Mouse (Mus musculus): ENCODE measurements at regions not wholly inside any gene's neighbourhood (a gene's known extent, or its start where the extent isn't known, plus 50 kb on each side); places are given as distances from the start of the nearest gene placed in this dataset.

DNA sequence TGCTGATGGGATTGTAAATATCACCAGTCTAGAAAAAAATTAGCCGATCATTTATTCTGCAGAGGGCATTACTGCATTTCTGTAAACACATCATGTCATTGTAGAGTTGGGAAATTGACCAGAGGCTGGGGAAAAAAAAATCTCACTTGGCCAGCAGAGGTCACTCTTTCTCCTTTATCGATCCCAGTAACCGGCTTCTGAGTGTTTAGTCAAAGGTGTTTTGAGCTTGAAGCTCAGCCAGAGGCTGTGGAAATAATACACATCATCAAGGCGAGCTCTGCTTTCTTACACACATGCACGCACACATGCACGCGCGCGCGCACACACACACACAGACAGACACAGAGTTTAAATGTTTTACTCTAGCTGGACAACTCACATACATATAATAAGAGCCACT, 106.5 kb downstream of the Slc4a3 start:
- H3K27ac ChIP-seq (ENCODE audit: low read length): no peak overlapping the region
- H3K4me1 ChIP-seq (ENCODE audit: control insufficient read depth, insufficient read depth, low read length): no peaks in the 10 kb centered on the region
- H3K9ac ChIP-seq (ENCODE audit: low read length): no peak overlapping the region
- no peak overlapping the region for H3K4me2 ChIP-seq (ENCODE audit: low read depth, low read length)
- no peaks in the 10 kb centered on the region for H3K27me3 ChIP-seq (ENCODE audit: control insufficient read depth, insufficient read depth, low read length)
- H3K4me3 ChIP-seq (ENCODE audit: low read length): no peak overlapping the region
- no peaks in the 10 kb centered on the region for H3K9me3 ChIP-seq (replicated peaks; ENCODE audit: control insufficient read depth, low read length)
- ATAC-seq (replicated peaks; ENCODE audit: extremely low read depth, insufficient read depth, low FRiP score): no peak
- WGBS: 16% methylated on average over 10 of the region's 10 CpGs
- no peaks in the 10 kb centered on the region for H3K36me3 ChIP-seq (ENCODE audit: control insufficient read depth, insufficient read depth)

DNA sequence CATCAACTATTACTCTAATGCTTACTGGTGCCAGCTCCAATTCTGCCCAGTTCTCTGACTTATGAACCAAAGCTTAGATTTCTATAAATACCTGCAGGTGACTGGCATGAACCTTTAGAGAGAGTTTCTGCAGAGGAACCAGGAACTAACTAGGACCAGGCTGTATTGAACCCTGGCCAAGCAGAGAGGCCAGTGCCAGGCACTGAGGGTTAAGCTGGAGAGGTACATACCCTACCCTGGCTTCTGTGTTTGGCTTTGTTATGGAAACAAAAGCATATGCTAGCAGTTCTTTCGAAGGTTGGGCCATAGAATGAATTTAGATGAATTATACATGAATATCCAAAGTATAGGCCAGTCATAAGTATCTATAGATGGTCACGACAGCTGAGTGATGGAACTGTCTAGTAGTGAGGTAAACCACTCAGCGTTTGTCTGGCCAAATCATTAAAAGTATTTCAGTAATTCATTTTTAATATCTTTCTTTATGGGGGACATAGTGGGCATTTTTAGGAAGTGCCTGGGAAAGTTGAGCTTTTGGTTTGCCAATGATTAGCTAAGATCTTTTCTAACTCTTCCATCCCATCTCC, 107.0 kb downstream of the Slc4a3 start:
- WGBS: 60% methylated on average over 3 of the region's 3 CpGs
- peak overlapping the region; percentile 59 for H3K4me2 ChIP-seq (ENCODE audit: low read depth, low read length)
- ATAC-seq (replicated peaks; ENCODE audit: extremely low read depth, insufficient read depth, low FRiP score): no peak
- H3K9me3 ChIP-seq (replicated peaks; ENCODE audit: control insufficient read depth, low read length): no peaks in the 10 kb centered on the region
- no peak overlapping the region for H3K27ac ChIP-seq (ENCODE audit: low read length)
- no peaks in the 10 kb centered on the region for H3K27me3 ChIP-seq (ENCODE audit: control insufficient read depth, insufficient read depth, low read length)
- no peaks in the 10 kb centered on the region for H3K36me3 ChIP-seq (ENCODE audit: control insufficient read depth, insufficient read depth)
- H3K4me1 ChIP-seq (ENCODE audit: control insufficient read depth, insufficient read depth, low read length): no peaks in the 10 kb centered on the region
- no peak overlapping the region for H3K9ac ChIP-seq (ENCODE audit: low read length)
- no peak overlapping the region for H3K4me3 ChIP-seq (ENCODE audit: low read length)

DNA sequence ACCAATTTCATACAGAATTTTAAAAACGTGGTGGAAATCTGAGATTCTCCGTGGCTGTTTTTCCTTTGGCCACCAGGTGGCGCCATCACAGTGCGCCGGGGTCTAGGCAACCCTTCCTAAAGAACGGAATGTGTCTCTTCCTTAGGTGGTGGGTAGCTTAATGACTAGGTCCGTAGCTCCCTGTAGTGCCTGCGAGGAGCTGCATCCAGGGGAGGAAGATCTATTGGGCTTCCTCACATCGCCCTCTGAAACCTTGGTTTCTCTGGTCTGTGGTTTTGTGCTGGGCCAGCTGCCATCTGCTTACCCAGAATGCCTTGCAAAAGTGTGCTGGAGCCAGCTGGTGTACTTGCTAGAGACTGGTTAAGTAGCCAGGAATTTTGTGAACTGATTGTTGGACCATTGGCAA, 107.6 kb downstream of the Slc4a3 start:
- ATAC-seq (replicated peaks; ENCODE audit: extremely low read depth, insufficient read depth, low FRiP score): no peak
- Histone ChIP-seq H3K27ac (ENCODE audit: low read length) (no peak overlapping the region), H3K27me3 (ENCODE audit: control insufficient read depth, insufficient read depth, low read length) (no peaks in the 10 kb centered on the region), H3K36me3 (ENCODE audit: control insufficient read depth, insufficient read depth) (no peaks in the 10 kb centered on the region), H3K4me3 (ENCODE audit: low read length) (peak overlapping the region; percentile 29), H3K9ac (ENCODE audit: low read length) (peak overlapping the region; percentile 34; the same call in 1 of the 2 replicates), H3K4me1 (ENCODE audit: control insufficient read depth, insufficient read depth, low read length) (no peaks in the 10 kb centered on the region), H3K4me2 (ENCODE audit: low read depth, low read length) (peak overlapping the region; percentile 59), H3K9me3 (replicated peaks; ENCODE audit: control insufficient read depth, low read length) (no peaks in the 10 kb centered on the region)
- 5% methylated on average over 9 of the region's 9 CpGs for WGBS

DNA sequence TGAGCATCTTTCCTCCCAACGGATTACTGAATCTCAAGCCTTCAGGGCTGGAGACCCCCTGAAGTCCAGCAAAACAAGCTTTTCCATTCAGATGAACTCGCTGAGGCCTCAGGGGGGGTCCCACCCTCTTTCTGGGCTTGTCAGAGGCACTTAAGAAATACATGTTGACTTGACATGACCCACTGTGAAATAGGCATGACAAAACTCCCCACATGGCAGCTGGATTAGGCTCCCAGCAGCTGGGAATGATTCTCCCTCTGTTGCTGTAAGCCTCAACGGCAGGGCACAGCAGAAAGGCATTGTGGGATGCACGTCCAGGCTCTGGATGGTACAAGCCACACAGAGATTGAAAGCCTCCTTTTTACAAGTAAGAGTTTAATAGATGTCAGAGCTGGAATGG, 110.5 kb downstream of the Slc4a3 start:
- no peak overlapping the region for H3K4me3 ChIP-seq (ENCODE audit: low read length)
- H3K36me3 ChIP-seq (ENCODE audit: control insufficient read depth, insufficient read depth): no peaks in the 10 kb centered on the region
- no peaks in the 10 kb centered on the region for H3K4me1 ChIP-seq (ENCODE audit: control insufficient read depth, insufficient read depth, low read length)
- no peaks in the 10 kb centered on the region for H3K9me3 ChIP-seq (replicated peaks; ENCODE audit: control insufficient read depth, low read length)
- H3K4me2 ChIP-seq (ENCODE audit: low read depth, low read length): no peak overlapping the region
- no peak overlapping the region for H3K27ac ChIP-seq (ENCODE audit: low read length)
- ATAC-seq (replicated peaks; ENCODE audit: extremely low read depth, insufficient read depth, low FRiP score): no peak
- no peak overlapping the region for H3K9ac ChIP-seq (ENCODE audit: low read length)
- no peaks in the 10 kb centered on the region for H3K27me3 ChIP-seq (ENCODE audit: control insufficient read depth, insufficient read depth, low read length)
- 77% methylated on average over 4 of the region's 4 CpGs for WGBS

DNA sequence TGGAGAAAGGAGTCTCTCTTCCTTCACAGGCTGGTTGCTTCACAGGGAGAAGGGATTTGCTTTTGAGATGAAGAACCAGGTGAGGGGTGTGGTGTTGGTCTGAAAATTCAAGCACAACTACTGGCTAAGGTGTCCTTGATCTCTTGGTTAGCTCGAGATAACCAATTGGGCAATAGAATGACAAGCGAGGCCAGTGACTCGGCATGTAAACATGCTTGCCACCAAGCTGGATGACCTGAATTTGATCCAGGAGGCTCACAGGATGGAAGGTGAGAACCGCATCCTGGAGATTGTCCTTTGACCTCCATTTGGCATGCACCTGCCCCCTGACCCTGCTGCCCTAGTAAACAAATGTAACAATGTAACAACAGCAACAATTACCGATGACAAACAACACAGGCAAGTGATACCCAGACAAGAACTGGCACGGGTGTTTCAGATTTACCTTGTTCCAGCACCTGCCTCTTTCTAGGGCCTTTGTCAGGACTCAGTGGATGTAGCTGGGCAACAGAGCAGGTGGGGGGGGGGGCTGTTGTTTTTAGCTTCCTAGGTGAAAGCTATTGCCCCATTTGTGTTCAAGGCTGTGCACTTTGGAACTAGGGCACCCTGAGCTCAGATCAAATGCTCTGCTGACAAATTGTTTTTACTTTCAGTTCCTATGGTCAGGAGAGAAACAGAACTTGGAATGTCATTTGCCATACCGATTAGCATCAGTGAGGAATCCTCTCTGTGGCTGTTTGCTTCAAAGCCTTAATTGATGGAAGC, 114.5 kb downstream of the Slc4a3 start:
- H3K9ac ChIP-seq (ENCODE audit: low read length): no peak overlapping the region
- no peak overlapping the region for H3K4me2 ChIP-seq (ENCODE audit: low read depth, low read length)
- H3K36me3 ChIP-seq (ENCODE audit: control insufficient read depth, insufficient read depth): no peaks in the 10 kb centered on the region
- 74% methylated on average over 7 of the region's 7 CpGs for WGBS
- H3K9me3 ChIP-seq (replicated peaks; ENCODE audit: control insufficient read depth, low read length): no peaks in the 10 kb centered on the region
- no peak overlapping the region for H3K4me3 ChIP-seq (ENCODE audit: low read length)
- H3K4me1 ChIP-seq (ENCODE audit: control insufficient read depth, insufficient read depth, low read length): peaks cover 9% of the 10 kb centered on the region; the same call in 1 of the 2 replicates
- H3K27me3 ChIP-seq (ENCODE audit: control insufficient read depth, insufficient read depth, low read length): no peaks in the 10 kb centered on the region
- no peak overlapping the region for H3K27ac ChIP-seq (ENCODE audit: low read length)
- ATAC-seq (replicated peaks; ENCODE audit: extremely low read depth, insufficient read depth, low FRiP score): no peak

DNA sequence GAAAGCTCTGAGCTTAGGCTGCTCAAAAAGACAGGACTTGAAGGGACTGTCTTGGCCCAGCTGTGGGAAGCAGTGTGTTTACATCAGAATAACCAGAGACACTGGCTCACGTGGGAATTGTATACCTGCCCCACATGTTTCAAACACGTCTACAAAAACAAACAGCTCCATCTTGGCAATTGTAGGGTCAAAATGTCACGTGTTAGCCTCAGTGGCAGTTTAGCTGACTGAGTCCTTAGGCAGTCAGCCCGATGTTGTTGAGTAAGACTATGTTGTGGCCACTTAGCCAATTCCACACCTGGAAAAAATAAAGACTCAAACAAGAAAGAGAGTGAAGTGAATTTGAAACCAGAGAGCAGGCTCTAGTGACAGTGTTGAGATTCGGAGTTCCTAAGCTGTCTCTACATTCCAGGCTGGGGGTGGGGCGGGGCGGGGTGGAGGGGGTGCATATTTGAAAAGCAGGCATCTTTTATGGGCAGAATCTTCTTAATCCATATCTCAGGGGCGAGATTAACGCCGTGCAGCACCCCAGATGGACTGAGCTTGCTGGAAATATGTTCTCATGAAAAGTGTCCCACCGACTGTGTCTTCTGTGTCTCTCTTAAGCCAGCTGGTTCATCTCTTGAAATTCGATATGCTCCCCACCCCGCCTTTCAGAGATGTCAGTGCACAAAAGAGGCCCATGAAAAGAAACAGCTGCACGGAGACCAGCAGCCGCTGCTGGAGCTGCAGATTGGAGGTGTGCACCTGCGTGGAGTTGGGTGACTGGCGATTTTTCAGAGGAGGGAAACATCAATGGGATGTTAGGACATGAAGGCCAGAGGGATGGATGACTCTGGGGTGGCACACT, 116.3 kb downstream of the Slc4a3 start:
- peaks cover 9% of the 10 kb centered on the region; the same call in 1 of the 2 replicates for H3K4me1 ChIP-seq (ENCODE audit: control insufficient read depth, insufficient read depth, low read length)
- H3K36me3 ChIP-seq (ENCODE audit: control insufficient read depth, insufficient read depth): no peaks in the 10 kb centered on the region
- no peaks in the 10 kb centered on the region for H3K9me3 ChIP-seq (replicated peaks; ENCODE audit: control insufficient read depth, low read length)
- peak overlapping the region; percentile 31 for H3K4me3 ChIP-seq (ENCODE audit: low read length)
- peak; percentile 60 for ATAC-seq (replicated peaks; ENCODE audit: extremely low read depth, insufficient read depth, low FRiP score)
- no peak overlapping the region for H3K9ac ChIP-seq (ENCODE audit: low read length)
- H3K4me2 ChIP-seq (ENCODE audit: low read depth, low read length): peak overlapping the region; percentile 49
- WGBS: 18% methylated on average over 17 of the region's 17 CpGs
- no peak overlapping the region for H3K27ac ChIP-seq (ENCODE audit: low read length)
- H3K27me3 ChIP-seq (ENCODE audit: control insufficient read depth, insufficient read depth, low read length): no peaks in the 10 kb centered on the region

DNA sequence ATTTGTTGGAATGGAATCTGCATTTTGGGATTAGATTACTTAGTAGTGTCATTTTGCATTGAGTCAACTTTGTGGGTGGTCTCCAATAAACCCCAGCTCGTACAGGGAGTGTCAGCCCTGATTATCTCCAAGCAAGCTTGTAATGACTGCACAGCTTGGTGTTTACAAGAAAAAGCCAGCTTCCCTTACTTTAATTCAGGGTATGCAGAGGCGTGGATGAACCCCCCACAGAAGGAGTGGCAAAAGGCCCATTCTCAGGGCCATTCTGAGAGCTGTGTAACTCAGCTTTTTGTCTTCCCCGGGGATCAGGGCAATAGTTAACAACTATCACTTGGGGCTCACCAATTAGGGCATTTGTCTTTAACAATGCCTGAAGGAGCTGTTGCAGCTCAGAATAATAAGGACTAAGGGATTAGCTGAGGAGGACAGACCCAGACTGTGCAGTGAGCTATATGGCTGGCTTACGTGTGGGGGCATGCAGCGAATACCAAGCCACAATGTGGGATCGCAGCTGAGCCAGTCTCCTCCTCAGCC, 121.7 kb downstream of the Slc4a3 start:
- 66% methylated on average over 6 of the region's 6 CpGs for WGBS
- no peak for ATAC-seq (replicated peaks; ENCODE audit: extremely low read depth, insufficient read depth, low FRiP score)
- Histone ChIP-seq H3K36me3 (ENCODE audit: control insufficient read depth, insufficient read depth) (no peaks in the 10 kb centered on the region), H3K27me3 (ENCODE audit: control insufficient read depth, insufficient read depth, low read length) (no peaks in the 10 kb centered on the region), H3K27ac (ENCODE audit: low read length) (no peak overlapping the region), H3K9ac (ENCODE audit: low read length) (no peak overlapping the region), H3K9me3 (replicated peaks; ENCODE audit: control insufficient read depth, low read length) (no peaks in the 10 kb centered on the region), H3K4me3 (ENCODE audit: low read length) (no peak overlapping the region), H3K4me1 (ENCODE audit: control insufficient read depth, insufficient read depth, low read length) (peaks cover under 1% of the 10 kb centered on the region; the same call in 1 of the 2 replicates), H3K4me2 (ENCODE audit: low read depth, low read length) (no peak overlapping the region)

DNA sequence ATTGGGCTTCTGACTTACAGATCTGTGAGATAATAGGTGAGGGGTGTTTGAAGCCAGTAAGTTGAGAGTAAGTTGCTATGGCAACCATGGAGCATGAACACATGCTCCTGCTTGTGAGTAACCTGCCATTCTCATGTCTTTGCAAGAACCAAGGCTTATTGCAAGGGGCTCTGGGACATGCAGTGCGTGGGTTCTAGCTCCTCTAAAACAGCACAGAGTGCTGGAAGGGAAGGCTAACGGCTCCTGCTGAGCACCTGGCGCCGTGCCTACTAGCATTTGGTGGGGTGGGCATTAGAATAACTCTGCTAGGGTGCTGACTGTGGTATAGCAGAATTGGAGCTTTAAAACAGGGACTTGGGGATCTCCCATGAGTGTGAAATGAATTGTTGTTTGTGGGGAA, 130.2 kb downstream of the Slc4a3 start:
- Histone ChIP-seq H3K36me3 (ENCODE audit: control insufficient read depth, insufficient read depth) (no peaks in the 10 kb centered on the region), H3K4me1 (ENCODE audit: control insufficient read depth, insufficient read depth, low read length) (no peaks in the 10 kb centered on the region), H3K4me3 (ENCODE audit: low read length) (no peak overlapping the region), H3K4me2 (ENCODE audit: low read depth, low read length) (no peak overlapping the region), H3K9me3 (replicated peaks; ENCODE audit: control insufficient read depth, low read length) (peaks cover 2% of the 10 kb centered on the region; the same call in 1 of the 2 replicates), H3K27me3 (ENCODE audit: control insufficient read depth, insufficient read depth, low read length) (no peaks in the 10 kb centered on the region), H3K27ac (ENCODE audit: low read length) (no peak overlapping the region), H3K9ac (ENCODE audit: low read length) (no peak overlapping the region)
- ATAC-seq (replicated peaks; ENCODE audit: extremely low read depth, insufficient read depth, low FRiP score): no peak
- 93% methylated on average over 4 of the region's 4 CpGs for WGBS
